Mouse (Mus musculus) right cerebral cortex, postnatal 4 days (tissue): ENCODE data around the gene Zranb3.
A peak's percentile ranks its signal among the peaks of the same experiment; 100 is the strongest.
"Not testable (repeated sequence)": the region's sequence is repeated elsewhere in the genome, so short reads cannot be mapped to it uniquely, and the experiment has no call there.

Source experiments
- DNase-seq: peaks from one replicate; pipeline ENCODE4 v3.0.0-alpha.2; 2022

Zranb3 gene

GRCm38 (mm10) chr1:128102641-128103461 is at the start of gene Zranb3, which contains the start of gene R3hdm1:
Zranb3 (minus strand) TSS chr1:128103047.
R3hdm1 (plus strand) TSS chr1:128103301.
- DNase-seq: peak; percentile 87

- DNase-seq: no peak
Measured at GRCm38 (mm10) chr1:128141737-128142136, 38.9 kb upstream of the Zranb3 start.

- no peak for DNase-seq
Measured at GRCm38 (mm10) chr1:128141039-128141438, 38.2 kb upstream of the Zranb3 start.

- DNase-seq: not testable (repeated sequence)
Measured at GRCm38 (mm10) chr1:128136222-128136621, 33.4 kb upstream of the Zranb3 start.

GRCm38 (mm10) chr1:128120913-128121627 is 18.2 kb upstream of the Zranb3 start:
- no peak for DNase-seq

- DNase-seq: no peak
Measured at GRCm38 (mm10) chr1:128103520-128104088, 757 bp upstream of the Zranb3 start.

GRCm38 (mm10) chr1:128102251-128102640 is 601 bp downstream of the Zranb3 start:
- DNase-seq: peak; percentile 10

GRCm38 (mm10) chr1:128098309-128098708 is 4.5 kb downstream of the Zranb3 start:
- no peak for DNase-seq

- DNase-seq: no peak
Measured at GRCm38 (mm10) chr1:128094686-128095085, 8.2 kb downstream of the Zranb3 start.

- DNase-seq: peak; percentile 14
Measured at GRCm38 (mm10) chr1:128082800-128083199, 20.0 kb downstream of the Zranb3 start.

- DNase-seq: no peak
Measured at GRCm38 (mm10) chr1:128081873-128082272, 21.0 kb downstream of the Zranb3 start.

- no peak for DNase-seq
Measured at GRCm38 (mm10) chr1:128080936-128081696, 21.7 kb downstream of the Zranb3 start.

- DNase-seq: no peak
Measured at GRCm38 (mm10) chr1:128078646-128079045, 24.2 kb downstream of the Zranb3 start.

- no peak for DNase-seq
Measured at GRCm38 (mm10) chr1:128077788-128078187, 25.1 kb downstream of the Zranb3 start.

- DNase-seq: no peak
Measured at GRCm38 (mm10) chr1:128076791-128077479, 25.9 kb downstream of the Zranb3 start.

- DNase-seq: no peak
Measured at GRCm38 (mm10) chr1:128073051-128073450, 29.8 kb downstream of the Zranb3 start.

GRCm38 (mm10) chr1:128070003-128070402 is 32.8 kb downstream of the Zranb3 start:
- no peak for DNase-seq

- no peak for DNase-seq
Measured at GRCm38 (mm10) chr1:128068945-128069397, 33.9 kb downstream of the Zranb3 start.

GRCm38 (mm10) chr1:128064716-128065115 is 38.1 kb downstream of the Zranb3 start:
- no peak for DNase-seq

GRCm38 (mm10) chr1:128062167-128062566 is 40.7 kb downstream of the Zranb3 start:
- DNase-seq: no peak

GRCm38 (mm10) chr1:128061401-128061800 is 41.4 kb downstream of the Zranb3 start:
- no peak for DNase-seq
